Mouse (Mus musculus): ENCODE data around the gene Slfnl1. TPM values are rescaled to one million over a fixed set of nuclear protein-coding genes. Genes with fewer than 3 reads are reported as not detected.

Slfnl1 gene
- polyA plus RNA-seq, 1 experiment from 2014 or later = 0.11 TPM

DNA sequence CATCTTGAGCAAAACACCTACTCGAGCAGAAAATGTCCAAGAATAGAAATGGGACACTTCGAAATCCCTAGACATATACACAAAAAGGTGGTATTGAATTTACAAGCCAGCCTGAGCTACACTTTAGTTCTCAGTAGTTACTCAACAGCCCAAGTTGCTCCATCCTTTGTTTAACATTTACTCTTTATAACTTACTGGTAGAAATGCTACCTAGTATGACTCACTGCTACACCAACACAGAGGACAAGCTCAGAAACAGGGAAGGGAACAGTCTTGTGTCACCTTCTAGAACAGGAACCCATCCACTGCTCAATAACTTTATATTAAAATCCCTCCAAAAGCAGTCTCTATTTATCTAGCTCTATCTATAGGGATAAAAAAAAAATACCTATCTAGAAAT is 33.7 kb downstream of the Slfnl1 start:
- TF ChIP-seq CTCF (IDR thresholded peaks at IDR 0.05; ENCODE audit: low read depth) = no peak
- H3K4me3 ChIP-seq (ENCODE audit: low read depth, low read length) = no peak overlapping the region
- H3K4me2 ChIP-seq = no peak overlapping the region
- H3K4me1 ChIP-seq (ENCODE audit: insufficient read depth) = peaks cover 15% of the 10 kb centered on the region
- H3K9me3 ChIP-seq (ENCODE audit: low read depth, low read length) = no peaks in the 10 kb centered on the region
- no peak overlapping the region for H3K9ac ChIP-seq
- 81% methylated on average over 2 of the region's 2 CpGs for WGBS
- DNase-seq (no peak), ATAC-seq (ENCODE audit: insufficient read depth) (no peak)
- H3K27me3 ChIP-seq (ENCODE audit: insufficient read depth, low read length) = no peaks in the 10 kb centered on the region
- peaks cover 52% of the 10 kb centered on the region for H3K36me3 ChIP-seq (ENCODE audit: insufficient read depth)
- H3K27ac ChIP-seq (ENCODE audit: low read depth) = no peak overlapping the region

DNA sequence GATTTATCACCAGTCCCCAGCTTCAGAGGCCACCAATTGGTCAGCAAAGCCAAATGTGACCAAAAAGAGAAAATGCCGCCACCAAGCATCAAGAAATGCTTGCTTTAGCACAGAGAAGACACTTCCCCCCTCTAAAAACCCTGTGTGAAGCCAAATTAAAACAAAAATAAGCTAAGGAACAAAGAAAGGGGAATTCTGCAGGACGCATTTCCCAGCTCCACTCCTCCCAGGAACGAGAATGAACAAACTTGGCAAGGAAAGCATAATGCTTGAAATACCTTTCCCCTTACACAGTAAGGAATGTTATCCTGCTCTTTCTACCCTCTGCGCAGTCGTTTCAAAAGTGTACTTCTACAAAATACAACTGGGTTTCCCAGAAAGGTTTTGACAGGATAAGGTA is 36.0 kb downstream of the Slfnl1 start:
- Histone ChIP-seq H3K4me3 (ENCODE audit: low read depth, low read length) (peak overlapping the region; percentile 81), H3K27me3 (ENCODE audit: insufficient read depth, low read length) (no peaks in the 10 kb centered on the region), H3K9ac (peak overlapping the region; percentile 10), H3K4me1 (ENCODE audit: insufficient read depth) (peaks cover 17% of the 10 kb centered on the region), H3K4me2 (peak overlapping the region; percentile 87), H3K9me3 (ENCODE audit: low read depth, low read length) (no peaks in the 10 kb centered on the region), H3K36me3 (ENCODE audit: insufficient read depth) (peaks cover 32% of the 10 kb centered on the region), H3K27ac (ENCODE audit: low read depth) (peak overlapping the region; percentile 97)
- DNase-seq = peak; percentile 77
- no peak for TF ChIP-seq CTCF (IDR thresholded peaks at IDR 0.05; ENCODE audit: low read depth)
- ATAC-seq (ENCODE audit: insufficient read depth) = no peak
- WGBS = 12% methylated on average over 5 of the region's 5 CpGs

DNA sequence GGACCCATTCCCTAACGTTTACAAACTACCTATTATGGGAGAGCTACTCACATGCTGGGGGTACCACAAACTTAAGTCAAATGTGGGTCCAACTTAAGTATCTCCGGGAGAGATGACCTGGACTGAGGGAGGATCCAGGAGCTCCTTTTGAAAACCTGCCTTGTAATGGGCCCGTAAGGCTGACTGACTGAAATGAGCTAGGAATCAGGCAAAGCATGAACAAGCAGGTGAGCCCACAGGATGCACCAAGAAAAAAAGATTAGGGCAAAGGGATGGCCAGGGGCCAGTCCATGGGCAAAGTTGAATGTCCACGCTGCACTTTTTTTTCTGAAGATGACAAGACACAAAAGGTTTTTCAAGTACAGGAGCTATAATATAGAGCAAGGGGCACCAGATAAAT is 37.0 kb downstream of the Slfnl1 start:
- Histone ChIP-seq H3K4me1 (ENCODE audit: insufficient read depth) (peaks cover 17% of the 10 kb centered on the region), H3K9me3 (ENCODE audit: low read depth, low read length) (no peaks in the 10 kb centered on the region), H3K9ac (peak overlapping the region; percentile 92), H3K27ac (ENCODE audit: low read depth) (peak overlapping the region; percentile 97), H3K4me2 (peak overlapping the region; percentile 87), H3K36me3 (ENCODE audit: insufficient read depth) (peaks cover 22% of the 10 kb centered on the region), H3K4me3 (ENCODE audit: low read depth, low read length) (peak overlapping the region; percentile 81), H3K27me3 (ENCODE audit: insufficient read depth, low read length) (no peaks in the 10 kb centered on the region)
- 4% methylated on average over 4 of the region's 4 CpGs for WGBS
- TF ChIP-seq CTCF (IDR thresholded peaks at IDR 0.05; ENCODE audit: low read depth) = no peak
- no peak for ATAC-seq (ENCODE audit: insufficient read depth)
- peak; percentile 5 for DNase-seq

DNA sequence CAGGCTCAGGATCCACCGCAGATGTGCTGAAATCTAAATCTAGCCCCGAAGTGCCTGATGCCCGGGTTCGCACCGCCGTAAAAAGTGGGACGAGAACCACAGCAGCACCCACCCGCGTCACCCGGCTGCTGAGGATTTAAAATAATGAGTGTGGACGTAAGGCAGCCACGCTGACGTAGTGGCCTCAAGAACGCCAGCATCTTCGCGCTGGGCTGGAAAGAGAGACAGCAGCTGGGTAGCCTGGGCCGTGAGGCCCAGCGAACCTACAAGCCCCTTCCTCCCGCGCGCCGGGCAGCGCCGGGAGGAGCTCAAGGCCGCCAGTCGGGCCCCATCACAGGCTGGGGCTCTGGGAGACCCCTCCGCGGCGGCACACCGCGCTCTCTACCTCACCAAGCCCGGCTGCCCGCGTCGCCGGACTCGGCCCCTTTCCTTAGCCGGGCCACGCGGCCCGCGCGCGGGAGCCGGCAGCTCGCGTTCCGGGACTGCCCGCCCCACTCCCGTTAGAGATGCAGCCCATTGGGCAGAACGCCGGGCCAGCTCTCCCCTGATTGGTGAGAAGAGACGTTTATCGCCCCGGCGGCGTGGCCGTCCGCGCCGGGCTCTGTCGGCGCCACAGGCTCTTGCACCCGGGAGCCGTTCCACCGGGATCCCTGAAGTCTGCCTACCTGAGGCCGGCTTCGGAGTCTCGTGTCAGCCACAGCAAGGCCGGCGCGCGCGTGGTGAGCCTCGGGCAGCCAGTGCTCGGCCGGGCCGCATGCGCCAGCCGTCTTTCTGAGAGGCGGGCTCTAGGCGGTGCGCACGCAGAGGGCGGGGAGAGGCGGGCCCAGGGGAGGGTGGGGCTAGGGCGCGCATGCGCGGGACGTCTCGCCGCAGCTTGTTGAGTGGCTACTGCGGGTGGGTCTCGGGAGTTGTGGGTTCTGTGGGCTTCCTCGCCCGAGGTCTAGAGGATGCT is 37.7 kb downstream of the Slfnl1 start, which contains the start of gene Ctps:
Gene Ctps (minus strand): TSS at position 791 of the 952 bp plus-strand sequence.
- peak within 1 kb of the TSS; percentile 87 for H3K4me2 ChIP-seq
- H3K27me3 ChIP-seq (ENCODE audit: insufficient read depth, low read length) = no peaks in the 10 kb centered on the region
- WGBS = under 1% methylated on average over 97 of the region's 97 CpGs
- DNase-seq = peak; percentile 95
- peak within 1 kb of the TSS; percentile 81 for H3K4me3 ChIP-seq (ENCODE audit: low read depth, low read length)
- H3K36me3 ChIP-seq (ENCODE audit: insufficient read depth) = peaks cover 15% of the 10 kb centered on the region
- H3K4me1 ChIP-seq (ENCODE audit: insufficient read depth) = peaks cover 17% of the 10 kb centered on the region
- TF ChIP-seq CTCF (IDR thresholded peaks at IDR 0.05; ENCODE audit: low read depth) = no peak
- H3K9ac ChIP-seq = peak within 1 kb of the TSS; percentile 92
- no peaks in the 10 kb centered on the region for H3K9me3 ChIP-seq (ENCODE audit: low read depth, low read length)
- ATAC-seq (ENCODE audit: insufficient read depth) = peak; percentile 95
- peak within 1 kb of the TSS; percentile 97 for H3K27ac ChIP-seq (ENCODE audit: low read depth)

DNA sequence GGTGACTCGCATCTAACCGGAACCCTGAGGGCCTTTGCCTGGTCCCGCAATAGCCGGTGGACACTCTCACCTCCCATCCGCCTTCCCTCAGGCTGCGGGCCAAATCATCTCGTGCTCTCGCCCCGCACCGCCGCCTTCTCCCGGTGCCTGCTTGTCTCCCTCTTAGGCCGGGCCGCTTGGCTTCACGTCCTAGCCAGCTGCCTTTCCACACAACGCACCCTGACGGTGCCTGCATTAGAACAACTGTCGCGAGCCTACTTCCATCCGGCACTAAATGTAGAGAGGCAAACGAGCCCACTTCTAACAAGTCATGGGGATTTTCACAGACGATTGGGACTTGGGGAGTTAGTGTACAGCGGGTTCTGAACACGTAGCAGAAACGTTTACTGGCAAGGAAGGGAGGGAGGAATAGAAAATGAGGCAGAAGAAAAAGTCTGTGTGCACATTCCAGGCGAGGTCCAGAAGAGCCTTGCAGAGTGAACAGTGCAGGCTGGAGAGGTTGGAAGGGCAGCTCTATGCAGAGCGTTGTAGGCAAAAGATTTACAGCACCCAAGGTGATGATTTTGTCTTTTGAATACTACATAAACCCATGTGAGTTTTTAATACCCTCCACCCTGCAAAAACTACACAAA is 38.5 kb downstream of the Slfnl1 start:
- ATAC-seq (ENCODE audit: insufficient read depth) (peak; percentile 62), DNase-seq (no peak)
- no peaks in the 10 kb centered on the region for H3K9me3 ChIP-seq (ENCODE audit: low read depth, low read length)
- peak overlapping the region; percentile 87 for H3K4me2 ChIP-seq
- peak overlapping the region; percentile 97 for H3K27ac ChIP-seq (ENCODE audit: low read depth)
- H3K4me3 ChIP-seq (ENCODE audit: low read depth, low read length) = peak overlapping the region; percentile 81
- peaks cover 17% of the 10 kb centered on the region for H3K4me1 ChIP-seq (ENCODE audit: insufficient read depth)
- under 1% methylated on average over 27 of the region's 27 CpGs for WGBS
- H3K27me3 ChIP-seq (ENCODE audit: insufficient read depth, low read length) = no peaks in the 10 kb centered on the region
- peak overlapping the region; percentile 92 for H3K9ac ChIP-seq
- TF ChIP-seq CTCF (IDR thresholded peaks at IDR 0.05; ENCODE audit: low read depth) = no peak
- H3K36me3 ChIP-seq (ENCODE audit: insufficient read depth) = peaks cover 7% of the 10 kb centered on the region; the same call in 1 of the 2 replicates

DNA sequence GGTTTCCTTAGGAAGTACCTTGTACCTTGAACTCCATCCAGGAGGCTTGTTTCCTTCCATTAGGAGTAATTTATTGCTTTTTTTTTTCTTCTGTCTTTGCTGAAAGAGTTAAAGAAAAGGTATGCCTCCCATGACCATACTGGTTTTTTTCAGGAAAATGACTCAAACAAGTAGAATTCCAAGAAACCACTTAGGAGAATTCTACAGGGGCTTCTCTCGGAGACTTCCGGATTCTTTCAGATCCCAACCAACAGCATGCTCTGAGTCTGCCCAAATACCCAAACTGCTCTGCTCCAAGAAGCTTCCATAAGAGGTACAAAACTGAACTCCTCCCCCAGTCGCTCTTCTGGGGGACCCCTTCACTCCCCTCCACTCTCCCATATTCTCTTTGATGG is 39.0 kb downstream of the Slfnl1 start:
- 49% methylated on average over 3 of the region's 3 CpGs for WGBS
- peaks cover 5% of the 10 kb centered on the region; the same call in 1 of the 2 replicates for H3K36me3 ChIP-seq (ENCODE audit: insufficient read depth)
- ATAC-seq (ENCODE audit: insufficient read depth) (no peak), DNase-seq (peak; percentile 57)
- no peaks in the 10 kb centered on the region for H3K27me3 ChIP-seq (ENCODE audit: insufficient read depth, low read length)
- peak overlapping the region; percentile 97 for H3K27ac ChIP-seq (ENCODE audit: low read depth)
- no peak for TF ChIP-seq CTCF (IDR thresholded peaks at IDR 0.05; ENCODE audit: low read depth)
- H3K4me2 ChIP-seq = peak overlapping the region; percentile 87
- H3K4me1 ChIP-seq (ENCODE audit: insufficient read depth) = peaks cover 17% of the 10 kb centered on the region
- peak overlapping the region; percentile 81 for H3K4me3 ChIP-seq (ENCODE audit: low read depth, low read length)
- no peaks in the 10 kb centered on the region for H3K9me3 ChIP-seq (ENCODE audit: low read depth, low read length)
- peak overlapping the region; percentile 92; the same call in 1 of the 2 replicates for H3K9ac ChIP-seq

DNA sequence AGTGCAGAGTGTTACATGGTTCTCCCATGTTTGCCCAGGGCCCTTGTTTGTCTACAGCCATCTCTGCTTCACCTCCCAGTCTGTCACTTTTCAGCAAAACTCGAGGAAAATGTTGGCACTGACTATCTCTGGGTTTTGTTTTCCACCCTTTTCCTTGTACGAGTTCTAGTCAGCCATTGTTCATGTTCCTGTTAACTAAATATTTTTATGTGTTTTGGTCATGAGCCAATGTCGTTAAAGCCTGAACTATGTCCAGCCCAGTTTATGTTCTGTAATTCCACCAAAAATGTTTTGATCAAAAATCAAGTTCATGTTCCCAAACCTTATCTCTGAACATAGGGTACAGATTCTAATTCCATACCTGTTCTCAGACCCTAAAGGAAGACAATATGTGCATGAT is 39.7 kb downstream of the Slfnl1 start:
- Histone ChIP-seq H3K4me1 (ENCODE audit: insufficient read depth) (peaks cover 17% of the 10 kb centered on the region), H3K4me2 (no peak overlapping the region; the same call in 1 of the 2 replicates), H3K36me3 (ENCODE audit: insufficient read depth) (no peaks in the 10 kb centered on the region; the same call in 1 of the 2 replicates), H3K9ac (no peak overlapping the region), H3K27ac (ENCODE audit: low read depth) (peak overlapping the region; percentile 97; the same call in 1 of the 2 replicates), H3K27me3 (ENCODE audit: insufficient read depth, low read length) (no peaks in the 10 kb centered on the region), H3K9me3 (ENCODE audit: low read depth, low read length) (no peaks in the 10 kb centered on the region), H3K4me3 (ENCODE audit: low read depth, low read length) (no peak overlapping the region)
- WGBS = 24% methylated on average over 3 of the region's 3 CpGs
- TF ChIP-seq CTCF (IDR thresholded peaks at IDR 0.05; ENCODE audit: low read depth) = no peak
- ATAC-seq (ENCODE audit: insufficient read depth) = no peak
- peak; percentile 42 for DNase-seq

All from lung, embryonic 14.5 days (tissue).